Mouse (Mus musculus): ENCODE measurements around the gene Ccdc18. TPM values are rescaled to one million over a fixed set of nuclear protein-coding genes. Genes with fewer than 3 reads are reported as not detected.

The Ccdc18 gene
- total and polyA plus RNA-seq, 3 experiments: 0.18 to 0.39 TPM; not detected in 1

GRCm38 (mm10) chr5:108163695-108164094, 31.0 kb downstream of the Ccdc18 start:
- WGBS: 44% methylated on average over 1 of the region's 1 CpGs
- Histone ChIP-seq H3K27ac (no peak overlapping the region), H3K4me1 (ENCODE audit: control insufficient read depth, insufficient read depth, low read length) (no peaks in the 10 kb centered on the region), H3K27me3 (ENCODE audit: control insufficient read depth, insufficient read depth, low read length) (no peaks in the 10 kb centered on the region), H3K36me3 (ENCODE audit: control insufficient read depth, insufficient read depth, low read length) (no peaks in the 10 kb centered on the region), H3K9ac (ENCODE audit: low read depth, low read length) (no peak overlapping the region), H3K4me3 (no peak overlapping the region), H3K79me2 (replicated peaks; ENCODE audit: control insufficient read depth, insufficient read depth, low read length) (no peaks in the 10 kb centered on the region)
- no peak for TF ChIP-seq EP300 (IDR thresholded peaks at IDR 0.05; ENCODE audit: insufficient read depth, low read depth, low read length)
- no peak for TF ChIP-seq POLR2A (IDR thresholded peaks at IDR 0.05; ENCODE audit: insufficient read depth, low read depth, low read length)
- TF ChIP-seq CTCF (IDR thresholded peaks at IDR 0.05): peak; percentile 73
- peak; percentile 28 to 53 for DNase-seq
- intact Hi-C loops (cut with DNase I): loop anchor here (1.0 to 5.0 kb wide), 2 partner anchors 129 to 241 kb away; no protein-coding TSS in a partner anchor

- no peak for TF ChIP-seq POLR2A (IDR thresholded peaks at IDR 0.05; ENCODE audit: insufficient read depth, low read depth, low read length)
- no peak for TF ChIP-seq CTCF (IDR thresholded peaks at IDR 0.05)
- TF ChIP-seq EP300 (IDR thresholded peaks at IDR 0.05; ENCODE audit: insufficient read depth, low read depth, low read length): no peak
- WGBS: 76% methylated on average over 2 of the region's 2 CpGs
Measured at GRCm38 (mm10) chr5:108184050-108184449, 51.4 kb downstream of the Ccdc18 start.

GRCm38 (mm10) chr5:108188967-108189366, 56.3 kb downstream of the Ccdc18 start:
- no peaks in the 10 kb centered on the region for H3K4me1 ChIP-seq (ENCODE audit: control insufficient read depth, insufficient read depth, low read length)
- H3K4me3 ChIP-seq: no peak overlapping the region
- H3K36me3 ChIP-seq (ENCODE audit: control insufficient read depth, insufficient read depth, low read length): no peaks in the 10 kb centered on the region
- no peak for TF ChIP-seq EP300 (IDR thresholded peaks at IDR 0.05; ENCODE audit: insufficient read depth, low read depth, low read length)
- no peak for TF ChIP-seq POLR2A (IDR thresholded peaks at IDR 0.05; ENCODE audit: insufficient read depth, low read depth, low read length)
- peak; percentile 17; the same call in 1 of the 2 replicates for TF ChIP-seq CTCF (IDR thresholded peaks at IDR 0.05)
- no peak for DNase-seq
- no peak overlapping the region for H3K9ac ChIP-seq (ENCODE audit: low read depth, low read length)
- no peaks in the 10 kb centered on the region for H3K27me3 ChIP-seq (ENCODE audit: control insufficient read depth, insufficient read depth, low read length)
- H3K79me2 ChIP-seq (replicated peaks; ENCODE audit: control insufficient read depth, insufficient read depth, low read length): no peaks in the 10 kb centered on the region
- intact Hi-C loops (cut with DNase I): no loop called here
- no peak overlapping the region for H3K27ac ChIP-seq

More at GRCm38 (mm10) chr5:108184050-108184449, 51.4 kb downstream of the Ccdc18 start:
- no peaks in the 10 kb centered on the region for H3K36me3 ChIP-seq (ENCODE audit: control insufficient read depth, insufficient read depth, low read length)
- intact Hi-C loops (cut with DNase I): no loop called here
- H3K4me3 ChIP-seq: no peak overlapping the region
- H3K4me1 ChIP-seq (ENCODE audit: control insufficient read depth, insufficient read depth, low read length): no peaks in the 10 kb centered on the region
- no peak overlapping the region for H3K27ac ChIP-seq
- no peaks in the 10 kb centered on the region for H3K79me2 ChIP-seq (replicated peaks; ENCODE audit: control insufficient read depth, insufficient read depth, low read length)
- DNase-seq: no peak
- no peak overlapping the region for H3K9ac ChIP-seq (ENCODE audit: low read depth, low read length)
- H3K27me3 ChIP-seq (ENCODE audit: control insufficient read depth, insufficient read depth, low read length): no peaks in the 10 kb centered on the region

GRCm38 (mm10) chr5:108206008-108206407, 73.3 kb downstream of the Ccdc18 start:
- Histone ChIP-seq H3K4me1 (ENCODE audit: control insufficient read depth, insufficient read depth, low read length) (no peaks in the 10 kb centered on the region), H3K79me2 (replicated peaks; ENCODE audit: control insufficient read depth, insufficient read depth, low read length) (no peaks in the 10 kb centered on the region), H3K36me3 (ENCODE audit: control insufficient read depth, insufficient read depth, low read length) (no peaks in the 10 kb centered on the region), H3K4me3 (no peak overlapping the region), H3K27me3 (ENCODE audit: control insufficient read depth, insufficient read depth, low read length) (no peaks in the 10 kb centered on the region), H3K27ac (no peak overlapping the region), H3K9ac (ENCODE audit: low read depth, low read length) (no peak overlapping the region)
- DNase-seq: no peak
- intact Hi-C loops (cut with DNase I): no loop called here
- TF ChIP-seq POLR2A (IDR thresholded peaks at IDR 0.05; ENCODE audit: insufficient read depth, low read depth, low read length) (no peak), CTCF (IDR thresholded peaks at IDR 0.05) (0 out of 2 replicates have a peak, but pooled peaks have one; percentile 18)

- no peak for DNase-seq
- Histone ChIP-seq H3K4me1 (ENCODE audit: control insufficient read depth, insufficient read depth, low read length) (no peaks in the 10 kb centered on the region), H3K36me3 (ENCODE audit: control insufficient read depth, insufficient read depth, low read length) (no peaks in the 10 kb centered on the region), H3K4me3 (no peak overlapping the region), H3K79me2 (replicated peaks; ENCODE audit: control insufficient read depth, insufficient read depth, low read length) (no peaks in the 10 kb centered on the region), H3K27ac (no peak overlapping the region), H3K27me3 (ENCODE audit: control insufficient read depth, insufficient read depth, low read length) (no peaks in the 10 kb centered on the region), H3K9ac (ENCODE audit: low read depth, low read length) (no peak overlapping the region)
- intact Hi-C loops (cut with DNase I): no loop called here
- 78% methylated on average over 4 of the region's 4 CpGs for WGBS
- TF ChIP-seq CTCF (IDR thresholded peaks at IDR 0.05): no peak
- no peak for TF ChIP-seq EP300 (IDR thresholded peaks at IDR 0.05; ENCODE audit: insufficient read depth, low read depth, low read length)
- no peak for TF ChIP-seq POLR2A (IDR thresholded peaks at IDR 0.05; ENCODE audit: insufficient read depth, low read depth, low read length)
Measured at GRCm38 (mm10) chr5:108211512-108211911, 78.8 kb downstream of the Ccdc18 start.

GRCm38 (mm10) chr5:108214928-108215327, 82.3 kb downstream of the Ccdc18 start:
- Histone ChIP-seq H3K27ac (no peak overlapping the region), H3K36me3 (ENCODE audit: control insufficient read depth, insufficient read depth, low read length) (no peaks in the 10 kb centered on the region), H3K79me2 (replicated peaks; ENCODE audit: control insufficient read depth, insufficient read depth, low read length) (no peaks in the 10 kb centered on the region), H3K4me3 (no peak overlapping the region), H3K9ac (ENCODE audit: low read depth, low read length) (no peak overlapping the region), H3K27me3 (ENCODE audit: control insufficient read depth, insufficient read depth, low read length) (no peaks in the 10 kb centered on the region), H3K4me1 (ENCODE audit: control insufficient read depth, insufficient read depth, low read length) (no peaks in the 10 kb centered on the region)
- DNase-seq: no peak
- WGBS: 77% methylated on average over 2 of the region's 2 CpGs
- no peak for TF ChIP-seq EP300 (IDR thresholded peaks at IDR 0.05; ENCODE audit: insufficient read depth, low read depth, low read length)
- TF ChIP-seq CTCF (IDR thresholded peaks at IDR 0.05): no peak
- TF ChIP-seq POLR2A (IDR thresholded peaks at IDR 0.05; ENCODE audit: insufficient read depth, low read depth, low read length): no peak
- intact Hi-C loops (cut with DNase I): no loop called here

Data from heart, adult 2 months (tissue).